Mouse (Mus musculus) lung, adult 2 months (tissue): ENCODE measurements at regions not wholly inside any gene's neighbourhood (a gene's known extent, or its start where the extent isn't known, plus 50 kb on each side); places are given as distances from the start of the nearest gene placed in this dataset.

ENCODE experiments used
- CTCF ChIP-seq: fragments of 200-500 bp; IDR thresholded peaks from 2 replicates; pipeline ENCODE4 v1.5.1; 2011; ENCODE audit warnings: mild to moderate bottlenecking, low read length, control low read depth; ENCODE audit not compliant: insufficient read depth
- POLR2A ChIP-seq: fragments of 200-500 bp; IDR thresholded peaks from 2 replicates; pipeline ENCODE4 v1.6.1; 2011; ENCODE audit warnings: low read depth, mild to moderate bottlenecking, control low read depth, low read length, borderline replicate concordance; ENCODE audit errors: extremely low read depth

DNA sequence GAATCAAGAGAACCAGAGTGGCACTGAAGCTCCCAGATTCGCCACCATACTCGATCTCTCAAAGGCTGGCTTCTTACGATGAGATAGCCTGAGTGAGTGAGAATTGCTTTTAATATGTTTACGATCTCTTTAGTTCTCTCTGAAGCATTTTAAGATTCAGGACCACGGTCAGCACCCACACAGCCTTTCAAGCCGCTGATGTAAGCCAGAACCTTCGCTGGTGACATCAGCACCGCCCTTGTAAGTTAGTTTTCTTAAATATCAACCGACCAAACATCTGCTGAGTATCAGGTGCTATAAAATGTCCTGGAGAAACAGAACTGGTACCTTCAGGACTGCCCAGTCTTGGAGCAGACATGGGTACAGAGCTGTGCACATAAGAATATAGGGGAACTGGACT is 141.6 kb downstream of the Dmrta2 start:
- TF ChIP-seq CTCF: no peak
- TF ChIP-seq POLR2A: no peak
